Mouse (Mus musculus) left cerebral cortex, postnatal 25 days (tissue): Measurements from ENCODE around the gene Rbpj. TPM values are rescaled to one million over a fixed set of nuclear protein-coding genes. Genes with fewer than 3 reads are reported as not detected.

ENCODE experiments used
- DNase-seq, 2 experiments: peaks; one replicate each; pipeline ENCODE4 v3.0.0; 2022; ENCODE audit warnings: low spot score in 2 of 2, mixed read lengths in 1 of 2
- intact Hi-C: fragments of 180-260 bp; cut with DNase I; formaldehyde crosslinking; loops from one replicate; pipeline ENCODE4 v1.15.1; 2025
- total RNA-seq, 2 experiments: library from RNA; stranded (reverse); gene quantifications; 2 replicates each; pipeline ENCODE4 v1.2.3; 2021

Gene Rbpj
- total RNA-seq, 2 experiments from 2014 or later: 23.8 to 26.4 TPM

DNA sequence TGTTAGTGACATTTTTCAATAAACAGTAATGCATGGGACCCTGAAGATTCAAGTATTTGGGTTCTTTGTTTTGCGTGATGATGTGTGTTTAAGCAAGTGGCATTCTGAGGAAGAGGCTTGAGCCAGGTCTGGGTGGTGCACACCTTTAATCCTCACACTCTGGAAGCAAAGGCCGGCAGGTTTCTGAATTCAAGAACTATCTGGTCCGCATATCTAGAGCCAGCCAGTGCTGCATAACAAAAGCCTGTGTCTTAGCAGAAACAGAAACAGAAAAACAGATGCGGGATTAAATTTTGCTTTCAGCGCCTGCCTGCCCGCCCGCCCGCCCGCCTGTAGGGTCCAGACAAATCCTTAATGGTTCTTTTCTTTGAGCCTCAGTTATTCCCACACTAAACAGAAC lies 1.6 kb downstream of the Rbpj start:
- intact Hi-C loops: no loop called here

DNA sequence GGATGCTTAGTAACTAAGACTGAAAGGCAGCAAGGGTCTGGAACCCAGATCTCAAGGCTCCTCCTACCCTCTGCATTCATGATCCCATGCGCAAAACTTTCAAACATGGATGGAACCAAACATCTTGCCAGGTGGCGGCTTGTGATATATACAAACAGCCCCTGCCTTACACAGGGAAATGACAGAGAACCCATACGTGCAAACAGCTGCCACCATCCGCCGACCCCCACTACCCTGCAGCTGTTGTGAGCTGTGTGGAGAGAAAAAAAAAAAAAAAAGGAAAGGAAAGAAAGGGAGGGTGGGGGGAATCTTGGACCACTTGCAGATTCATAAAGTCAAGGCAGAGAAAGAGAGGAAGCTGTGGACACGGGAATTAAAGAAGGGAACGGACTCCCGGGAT lies 2.4 kb downstream of the Rbpj start:
- intact Hi-C loops: no loop called here
- DNase-seq: no peak

More for the DNA sequence above, 1.6 kb downstream of the Rbpj start:
- no peak for DNase-seq

DNA sequence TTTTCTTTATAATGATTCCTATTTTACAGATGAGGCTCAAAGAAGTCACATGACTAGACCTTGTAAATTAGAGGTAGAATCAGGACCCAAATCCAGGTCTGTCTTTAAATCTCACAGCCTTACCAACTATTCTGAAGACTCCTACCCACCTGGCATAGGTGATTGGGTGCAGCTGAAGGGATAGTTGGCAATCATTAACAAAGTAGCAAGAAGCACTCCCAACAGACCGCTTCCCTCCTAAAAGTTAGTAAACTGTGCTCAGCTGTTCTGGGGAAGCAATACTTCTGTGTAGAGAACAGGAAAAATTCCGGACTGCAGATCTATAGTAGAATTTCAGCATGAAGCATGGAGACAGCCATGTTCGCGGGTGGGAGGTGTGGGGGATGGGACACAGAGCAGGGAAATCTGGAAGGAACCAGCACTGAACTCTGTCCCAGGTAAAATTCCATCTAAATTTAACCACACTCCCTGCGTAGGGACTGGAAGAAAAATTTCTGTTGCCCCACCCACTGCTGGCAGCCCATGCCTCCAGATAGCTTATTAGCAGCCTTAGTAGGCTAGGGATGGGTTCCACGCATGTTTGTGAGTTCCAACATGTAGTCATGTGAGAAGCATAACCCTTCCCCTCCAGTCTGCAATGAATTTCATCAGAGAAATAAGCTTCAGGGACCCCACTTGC lies 3.3 kb downstream of the Rbpj start:
- intact Hi-C loops: no loop called here
- DNase-seq: no peak

DNA sequence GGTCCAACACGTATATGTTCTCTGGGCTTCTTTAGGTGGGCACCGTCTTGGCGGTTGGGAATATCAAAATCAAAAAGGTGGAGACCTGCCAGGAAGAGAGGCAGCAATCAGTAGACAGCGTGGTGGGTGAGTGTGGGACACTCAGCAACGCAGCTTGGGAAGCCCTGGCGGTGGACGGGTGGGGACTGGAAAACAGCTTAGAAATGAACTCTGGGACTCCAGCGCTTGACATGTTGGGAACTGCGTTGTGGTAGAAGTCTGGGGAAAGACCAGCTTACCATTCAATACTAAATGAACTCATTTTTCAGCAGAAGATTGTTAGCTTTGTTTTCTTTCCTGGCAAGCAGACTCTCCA lies 3.8 kb downstream of the Rbpj start:
- intact Hi-C loops: no loop called here
- DNase-seq: no peak

DNA sequence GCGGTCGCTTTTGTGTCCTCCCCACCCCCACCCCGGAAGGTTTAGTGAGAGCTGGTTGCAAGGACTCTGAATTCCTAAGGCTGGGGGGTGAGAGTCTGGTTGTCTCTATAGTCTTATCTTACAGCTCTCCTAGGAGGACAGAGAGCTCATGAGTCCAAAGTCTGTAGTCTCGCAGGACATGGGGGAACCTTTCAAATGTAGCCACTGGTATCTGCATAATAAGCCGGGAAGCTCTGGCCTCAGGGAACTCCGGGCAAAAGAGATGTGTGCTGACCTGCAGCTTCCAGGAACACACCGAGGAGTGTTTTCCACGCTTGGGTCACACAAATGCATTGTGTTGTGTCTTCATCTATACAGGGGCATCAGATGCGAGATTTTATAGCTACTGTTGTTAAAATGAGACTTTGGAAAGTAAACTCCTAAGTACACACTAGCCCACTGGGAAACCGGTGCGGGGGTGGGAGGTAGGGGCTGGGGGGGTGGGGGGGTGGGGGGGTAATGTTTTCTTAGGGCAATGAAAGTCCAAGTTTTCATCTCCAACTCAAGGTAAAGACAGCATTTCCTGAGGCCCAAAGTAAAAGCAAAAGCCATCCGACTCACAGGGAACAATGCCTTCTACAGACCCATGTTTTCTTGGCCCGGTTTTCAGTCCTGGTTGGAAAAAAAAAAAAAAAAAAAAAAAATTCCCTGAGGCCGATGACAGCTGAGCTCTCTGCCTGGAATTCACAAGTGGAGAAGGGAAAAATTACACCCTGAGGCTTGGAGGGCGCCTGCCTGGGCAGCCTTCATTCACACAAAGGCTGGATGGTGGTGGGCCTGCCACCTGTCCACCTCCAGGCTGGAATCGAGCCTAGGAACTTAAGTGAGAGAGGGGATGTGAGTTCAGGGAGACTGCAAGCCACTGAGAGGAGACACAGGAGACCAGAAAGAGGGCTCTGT lies 4.5 kb downstream of the Rbpj start:
- DNase-seq: no peak
- intact Hi-C loops: no loop called here

DNA sequence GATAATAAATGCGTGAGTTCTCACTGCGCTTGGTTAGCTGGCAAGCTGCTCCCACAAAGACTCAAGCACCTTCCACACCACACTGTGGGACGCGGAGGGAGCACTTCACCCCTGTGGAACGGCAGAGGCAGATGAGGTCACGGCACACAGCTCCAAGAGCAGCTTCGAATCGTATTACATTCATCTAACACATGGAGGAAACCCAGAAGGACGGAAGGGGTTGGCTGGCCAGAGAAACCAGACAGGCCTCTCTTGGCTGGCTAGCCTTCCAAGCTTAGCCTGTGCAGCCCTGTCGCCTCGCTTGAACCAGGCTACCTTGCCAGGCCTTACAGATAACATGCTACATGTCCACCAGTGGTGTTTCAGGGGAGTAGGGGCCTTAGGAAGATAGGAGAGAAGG lies 6.5 kb downstream of the Rbpj start:
- no peak for DNase-seq
- intact Hi-C loops: no loop called here

DNA sequence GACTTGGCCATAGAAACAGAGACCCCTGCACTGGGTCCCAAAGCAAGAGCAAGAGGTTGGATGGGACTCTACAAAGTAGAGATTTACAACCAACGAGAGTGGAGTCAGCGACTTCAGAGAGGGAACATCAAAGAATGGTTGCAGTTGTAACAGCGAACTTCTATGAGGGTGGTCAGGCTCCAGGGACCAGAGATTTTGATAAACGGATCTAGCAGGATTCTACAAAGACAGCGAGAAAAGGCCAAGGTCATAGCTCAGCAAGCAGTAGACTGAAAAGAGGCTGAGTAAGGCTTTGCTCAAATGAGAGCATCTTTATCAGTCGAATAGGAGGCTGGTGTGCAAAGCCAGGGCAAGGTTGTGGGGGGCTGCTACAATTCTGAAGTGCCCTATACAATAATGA lies 13.2 kb downstream of the Rbpj start:
- DNase-seq: no peak
- intact Hi-C loops: no loop called here

DNA sequence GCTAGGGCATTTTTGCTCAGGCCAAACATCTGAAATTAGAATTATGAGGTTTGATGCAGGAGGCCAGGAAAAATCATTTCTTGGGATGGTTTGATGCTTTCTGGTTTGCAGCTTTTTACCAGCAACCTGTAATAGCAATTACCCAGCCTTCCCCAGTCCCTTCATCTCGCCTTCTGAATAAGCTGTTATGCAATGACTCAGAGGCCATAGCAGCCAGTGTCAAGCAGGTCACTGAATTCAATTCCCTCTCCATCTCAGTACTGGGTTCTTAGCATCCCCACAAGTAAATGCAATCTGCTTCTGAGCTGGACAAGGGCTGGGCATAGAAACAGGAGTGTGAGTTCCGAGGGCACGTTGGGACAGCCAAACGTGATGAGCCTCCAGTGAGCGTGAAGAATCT lies 13.9 kb downstream of the Rbpj start:
- DNase-seq: no peak
- intact Hi-C loops: no loop called here

DNA sequence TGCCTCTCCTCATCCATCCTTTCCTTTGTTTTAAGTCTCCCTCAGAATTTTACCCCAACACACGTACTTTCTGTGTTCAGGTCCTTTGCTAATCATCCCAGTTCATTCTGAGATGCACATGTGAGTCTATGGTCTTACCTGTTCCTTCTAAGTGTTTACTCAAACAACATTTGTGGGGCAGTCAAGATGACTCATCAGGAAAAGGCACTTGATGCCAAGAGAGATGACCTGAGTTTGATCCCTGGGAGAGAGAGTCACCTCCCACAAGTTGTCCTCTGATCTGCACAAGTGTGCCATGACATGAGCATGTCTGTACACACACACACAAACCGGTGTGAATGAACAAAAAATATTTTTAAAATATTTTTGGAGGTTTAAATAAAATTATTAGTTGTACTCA lies 15.1 kb downstream of the Rbpj start:
- no peak for DNase-seq
- intact Hi-C loops: no loop called here

DNA sequence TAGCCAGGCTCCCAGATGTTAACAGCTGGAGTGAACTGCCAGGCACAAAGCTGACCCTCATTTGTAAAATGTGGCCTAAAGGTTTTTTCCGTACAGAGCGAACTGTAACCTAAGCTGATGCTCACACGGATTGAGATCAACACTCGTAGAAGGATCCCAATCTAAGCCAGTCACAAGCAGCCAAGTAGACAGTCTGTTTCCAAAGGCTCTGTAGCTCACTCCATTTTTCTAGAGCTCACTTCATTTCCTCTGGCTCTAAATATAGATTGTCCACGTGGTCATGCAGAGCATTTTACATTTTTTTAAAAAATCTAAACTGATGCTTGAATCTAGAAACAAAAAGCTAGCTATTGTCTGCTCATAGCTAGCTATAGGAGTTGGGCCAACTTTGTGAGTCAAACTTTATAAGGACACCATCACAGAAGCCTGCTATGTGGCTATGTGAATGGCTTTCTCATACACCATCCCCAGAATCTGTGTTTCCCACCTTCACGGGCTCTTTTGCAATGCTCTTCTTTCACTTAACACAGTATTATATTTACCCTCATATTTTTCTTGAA lies 19.2 kb downstream of the Rbpj start:
- intact Hi-C loops: no loop called here
- no peak for DNase-seq

DNA sequence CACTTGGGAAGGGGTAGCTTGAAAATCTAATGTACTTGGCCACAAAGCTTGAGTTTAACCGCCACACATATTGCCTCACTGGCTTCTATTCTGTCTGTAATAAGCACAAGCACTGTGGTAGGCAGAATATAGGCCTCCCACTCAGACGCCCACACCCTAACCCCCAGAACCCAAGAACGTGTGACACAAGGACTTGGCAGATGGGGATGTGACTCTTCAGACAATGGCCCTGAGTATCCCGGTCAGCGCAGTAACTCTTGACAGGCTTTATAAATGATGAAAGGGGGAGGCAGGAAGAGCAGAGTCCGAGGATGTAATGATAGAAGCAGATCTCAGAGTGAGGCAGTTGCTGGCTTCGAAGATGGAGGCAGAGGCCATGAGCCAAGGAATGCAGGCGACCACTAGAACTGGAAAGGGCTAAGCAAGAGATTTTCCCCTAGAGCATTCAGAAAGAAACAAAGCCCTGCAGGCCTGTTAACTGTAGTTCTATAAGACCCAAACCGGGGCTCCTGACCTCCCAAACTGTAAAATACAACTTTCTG lies 20.1 kb downstream of the Rbpj start:
- intact Hi-C loops: no loop called here

DNA sequence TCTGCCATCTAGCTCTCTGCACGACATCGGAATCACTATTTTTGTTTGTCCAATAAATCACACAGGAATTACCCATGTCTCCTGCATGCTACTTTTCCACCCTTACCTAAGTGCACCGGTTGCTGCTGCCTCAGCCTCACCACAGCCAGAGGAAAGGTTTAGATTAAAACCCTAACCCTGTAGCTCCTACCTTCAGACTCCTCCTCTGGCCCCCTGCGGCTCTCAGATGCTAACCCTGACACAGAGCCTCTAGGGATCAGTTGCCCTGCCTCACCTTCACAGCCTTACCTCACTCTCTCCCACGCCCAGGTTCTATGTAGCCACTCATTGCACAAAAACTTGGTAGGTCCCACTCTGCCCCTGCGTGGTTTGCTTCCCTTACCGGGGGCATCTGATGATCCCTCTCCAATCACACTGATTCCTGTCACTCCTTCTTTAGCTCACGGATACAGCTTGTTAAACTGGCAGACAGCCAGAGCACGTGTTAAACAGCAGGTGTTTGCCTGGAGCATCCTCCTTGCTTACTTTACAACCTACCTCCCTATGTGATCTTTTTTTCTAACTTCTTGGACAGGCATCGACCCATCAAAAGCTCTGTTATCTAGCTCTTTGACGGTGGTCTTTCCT lies 21.1 kb downstream of the Rbpj start:
- DNase-seq: no peak
- intact Hi-C loops: no loop called here

More for the DNA sequence above, 20.1 kb downstream of the Rbpj start:
- DNase-seq: no peak

DNA sequence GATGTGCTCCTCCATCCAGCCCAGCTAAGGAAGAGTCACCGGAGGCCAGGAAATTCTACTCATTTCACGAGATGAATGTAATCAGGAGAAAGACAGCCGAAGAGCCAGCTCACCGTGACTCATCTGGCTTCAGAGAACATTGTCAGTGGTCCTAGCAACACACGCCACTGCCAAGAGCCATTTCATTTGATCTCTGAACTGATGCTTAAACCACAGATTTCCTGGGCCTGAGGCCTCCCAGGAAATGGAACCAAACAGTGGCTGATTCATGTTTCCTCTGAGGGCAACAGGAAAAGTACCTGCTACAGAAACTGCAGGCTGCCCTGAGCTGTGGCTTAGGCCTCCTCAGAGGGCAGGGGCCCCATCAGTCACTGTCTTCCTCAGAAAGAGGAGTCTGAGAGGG lies 24.7 kb downstream of the Rbpj start:
- no peak for DNase-seq
- intact Hi-C loops: loop anchor here (5.0 kb wide), 1 partner anchor 123 kb away; no protein-coding TSS in a partner anchor

DNA sequence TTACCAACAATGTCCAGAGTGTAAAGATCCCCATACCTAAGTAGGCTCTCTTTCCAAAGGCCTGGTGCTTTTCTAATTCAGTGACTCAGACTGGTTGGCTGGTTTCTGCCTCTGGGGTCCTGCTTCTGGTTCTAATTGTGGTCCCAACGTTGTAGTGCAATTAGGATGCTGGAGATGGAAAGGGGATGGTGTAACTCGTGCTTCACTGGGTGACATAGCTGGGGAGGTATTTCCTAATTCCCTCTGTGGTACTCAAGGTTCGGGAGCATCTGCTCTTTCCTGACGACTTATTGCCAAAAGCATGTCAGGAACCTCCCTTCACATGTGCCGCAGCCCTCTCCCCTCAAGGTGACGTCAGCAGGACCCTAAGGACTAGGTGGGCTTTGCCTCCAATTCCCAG lies 27.8 kb downstream of the Rbpj start:
- intact Hi-C loops: loop anchor here (5.0 kb wide), 1 partner anchor 126 kb away; no protein-coding TSS in a partner anchor
- no peak for DNase-seq

DNA sequence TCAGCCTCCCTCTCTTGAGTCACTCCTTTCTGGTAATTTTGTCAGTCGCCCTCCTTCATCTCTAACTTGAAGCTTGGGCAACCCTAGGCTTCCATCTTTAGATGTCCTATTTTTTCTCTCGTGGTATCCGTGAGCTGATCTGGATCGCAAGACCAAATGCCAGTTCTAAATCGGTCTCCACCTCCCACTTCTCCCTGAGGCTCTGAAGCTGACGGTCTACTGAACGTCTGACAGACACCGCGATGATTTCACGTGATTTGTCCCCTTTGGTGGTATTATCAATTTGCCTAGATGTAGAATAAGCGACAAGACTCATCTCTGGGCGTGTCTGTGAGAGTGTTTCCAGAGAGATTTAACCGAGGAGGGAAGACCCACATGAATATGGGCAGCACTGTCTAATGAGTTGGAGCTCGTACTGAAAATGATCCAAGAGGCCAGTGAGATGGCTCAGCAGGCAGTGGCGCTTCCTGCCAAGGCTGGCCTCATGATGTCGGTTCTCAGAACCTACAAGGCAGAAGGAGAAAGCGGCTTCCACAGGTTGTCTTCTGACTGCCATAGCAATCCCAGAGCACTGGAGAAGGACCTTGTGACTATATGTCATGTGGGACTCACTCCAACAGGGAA lies 28.7 kb downstream of the Rbpj start:
- intact Hi-C loops: loop anchor here (5.0 kb wide), 1 partner anchor 127 kb away; no protein-coding TSS in a partner anchor
- DNase-seq: peak; percentile 42 to 89

DNA sequence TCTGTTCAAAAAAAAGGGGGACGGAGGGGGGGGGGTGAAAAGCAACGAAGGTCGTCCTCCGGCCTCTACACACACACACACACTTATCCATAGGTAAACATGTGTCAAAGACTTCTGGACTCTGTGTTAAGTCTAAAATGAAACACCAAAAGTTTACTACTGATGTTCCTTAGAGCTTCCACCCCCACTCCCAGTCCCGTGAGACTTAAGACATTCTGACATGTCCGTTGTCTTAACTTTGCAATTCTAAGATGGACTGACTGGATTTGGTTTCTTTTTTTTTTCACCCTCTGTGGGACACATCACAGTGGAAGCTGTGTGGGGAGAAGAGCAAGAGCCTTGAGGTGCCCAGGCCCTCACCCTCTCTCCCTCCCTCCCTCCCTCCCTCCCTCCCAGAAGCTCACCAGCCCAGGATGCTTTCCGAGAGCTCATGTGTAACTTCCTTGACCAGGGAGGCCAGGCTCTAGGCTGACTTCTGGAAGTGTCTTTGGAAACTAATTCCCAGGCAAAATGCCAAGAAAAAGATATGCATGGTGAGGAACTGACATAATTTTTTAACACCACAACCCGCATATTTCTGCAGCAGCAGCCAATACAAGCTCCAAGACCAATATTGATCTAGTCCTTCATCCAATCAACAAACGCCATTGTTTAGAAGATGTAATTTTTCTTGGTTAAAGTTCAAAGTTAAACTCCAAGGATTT lies 31.0 kb downstream of the Rbpj start:
- DNase-seq: no peak
- intact Hi-C loops: no loop called here

DNA sequence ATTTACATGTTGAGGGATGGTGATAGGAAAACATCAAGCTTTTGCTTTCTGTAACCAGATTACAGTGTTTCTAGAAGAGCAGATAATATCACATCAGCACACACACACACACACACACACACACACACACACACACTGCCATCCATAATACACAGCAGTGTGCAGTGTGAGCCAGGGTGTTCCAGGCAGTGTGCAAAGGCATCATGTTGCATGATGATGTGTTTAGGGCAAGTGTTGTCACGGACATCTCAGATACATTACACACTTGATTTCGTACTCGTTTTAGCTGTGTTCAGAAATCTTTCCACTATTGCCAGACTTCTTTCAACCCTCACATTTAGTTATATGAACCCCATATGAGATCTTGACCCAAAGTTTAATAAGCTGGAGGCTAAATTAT lies 33.6 kb downstream of the Rbpj start:
- intact Hi-C loops: no loop called here
- no peak for DNase-seq

DNA sequence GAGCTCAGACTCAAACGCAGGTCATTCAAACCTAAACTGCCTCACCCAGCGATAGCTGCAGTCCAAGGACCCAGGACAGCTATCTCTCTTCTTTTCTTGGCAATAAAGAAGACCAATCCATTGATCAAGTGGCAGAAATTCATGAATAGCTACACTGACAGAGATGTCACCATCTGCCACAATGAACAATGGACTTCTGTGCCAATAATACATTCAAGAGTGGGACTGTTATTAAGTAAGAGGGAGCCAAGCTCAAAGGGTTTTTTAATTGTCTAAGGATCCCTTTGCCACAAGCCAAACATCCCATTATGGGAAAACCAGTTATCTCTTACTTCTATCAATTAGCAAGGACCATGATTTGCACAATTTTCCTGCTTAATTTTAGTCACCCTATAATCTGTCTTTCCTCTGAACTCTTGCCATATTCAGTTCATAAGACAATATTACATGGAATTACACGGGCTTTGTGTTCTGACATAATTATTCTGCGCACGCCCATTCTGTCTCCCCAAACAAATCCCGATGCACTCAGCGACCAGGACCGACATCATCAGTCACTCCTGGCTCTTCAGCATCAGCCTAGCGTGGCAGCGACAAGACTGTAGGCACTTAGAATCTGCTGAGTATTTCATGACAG lies 34.7 kb downstream of the Rbpj start:
- intact Hi-C loops: no loop called here
- DNase-seq: no peak
